Mouse (Mus musculus) forelimb bud, embryonic 11.5 days (tissue): Measurements from ENCODE around the gene AL732309.1.
A peak's percentile ranks its signal among the peaks of the same experiment; 100 is the strongest.
"Not testable (repeated sequence)": the region's sequence is repeated elsewhere in the genome, so short reads cannot be mapped to it uniquely, and the experiment has no call there.

ENCODE experiments used
- DNase-seq: peaks from one replicate; pipeline ENCODE4 v3.0.0-alpha.2; 2012; ENCODE audit warnings: low read depth, low spot score

AL732309.1 gene

DNA sequence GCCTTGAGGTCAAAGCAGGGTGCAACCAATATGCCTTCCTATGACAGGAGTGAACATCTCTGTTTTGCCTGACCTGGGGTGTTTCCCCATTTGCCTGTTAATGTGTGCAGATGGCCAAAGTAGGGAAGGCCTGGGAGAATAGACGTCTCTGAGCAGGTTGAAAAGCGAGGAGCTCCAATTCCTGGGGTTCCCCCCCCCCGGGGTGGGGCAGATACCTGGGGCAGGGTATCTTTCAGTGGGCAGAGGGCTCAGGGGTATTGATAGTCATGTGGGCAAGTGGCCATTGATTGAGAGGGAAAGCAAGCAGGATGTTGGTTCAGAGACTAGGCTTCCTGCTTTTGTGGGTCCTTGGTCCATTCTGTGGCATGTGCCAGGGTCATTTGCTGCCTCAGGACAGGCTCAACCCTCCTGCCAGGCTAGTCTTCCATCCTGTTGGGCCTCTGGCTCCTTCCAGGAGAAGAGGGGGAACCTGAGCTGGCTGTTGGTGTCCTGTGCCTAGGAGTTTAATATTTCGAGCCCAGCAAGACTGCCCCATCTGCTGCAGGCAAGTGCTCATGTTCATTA, 21.2 kb upstream of the AL732309.1 start:
- no peak for DNase-seq

DNA sequence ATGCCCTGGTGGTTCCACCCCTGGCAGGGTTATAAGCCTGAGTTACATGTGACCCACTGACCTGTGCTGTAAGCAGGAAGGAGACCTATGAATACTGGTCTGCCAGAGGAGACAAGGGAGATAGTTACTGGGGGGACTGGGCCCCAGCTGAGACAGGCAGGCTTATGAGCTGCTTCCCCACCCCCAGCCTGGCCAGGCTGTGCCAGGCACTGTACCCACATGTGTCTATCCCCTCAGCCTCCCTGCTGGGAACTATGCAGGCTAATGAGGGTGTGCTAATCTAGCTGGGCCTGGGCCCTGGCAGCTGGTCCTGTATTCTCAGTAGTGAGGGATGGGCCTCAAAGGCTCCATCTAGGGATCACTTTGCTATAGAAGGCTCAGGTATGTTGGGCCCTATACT, 20.6 kb upstream of the AL732309.1 start:
- no peak for DNase-seq

DNA sequence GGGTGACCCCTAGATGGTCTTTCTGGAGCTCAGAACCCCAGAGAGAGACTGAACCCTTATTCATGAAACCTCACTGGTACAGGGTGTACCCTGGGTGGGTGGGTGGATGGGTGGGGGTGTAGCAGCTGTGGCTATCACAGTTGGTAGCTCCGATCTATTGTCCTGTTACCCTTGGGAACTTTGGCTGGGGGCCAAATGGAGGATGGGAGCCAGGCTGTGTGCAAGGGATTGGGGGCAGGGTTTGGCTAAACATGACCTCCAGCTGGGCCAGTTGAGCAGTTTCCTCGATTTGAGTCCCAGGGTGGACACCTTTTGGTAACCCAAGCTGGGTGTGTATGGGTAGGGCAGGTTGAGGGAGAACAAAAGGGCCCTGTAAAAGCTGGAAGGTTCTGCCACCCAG, 20.1 kb upstream of the AL732309.1 start:
- DNase-seq: no peak

DNA sequence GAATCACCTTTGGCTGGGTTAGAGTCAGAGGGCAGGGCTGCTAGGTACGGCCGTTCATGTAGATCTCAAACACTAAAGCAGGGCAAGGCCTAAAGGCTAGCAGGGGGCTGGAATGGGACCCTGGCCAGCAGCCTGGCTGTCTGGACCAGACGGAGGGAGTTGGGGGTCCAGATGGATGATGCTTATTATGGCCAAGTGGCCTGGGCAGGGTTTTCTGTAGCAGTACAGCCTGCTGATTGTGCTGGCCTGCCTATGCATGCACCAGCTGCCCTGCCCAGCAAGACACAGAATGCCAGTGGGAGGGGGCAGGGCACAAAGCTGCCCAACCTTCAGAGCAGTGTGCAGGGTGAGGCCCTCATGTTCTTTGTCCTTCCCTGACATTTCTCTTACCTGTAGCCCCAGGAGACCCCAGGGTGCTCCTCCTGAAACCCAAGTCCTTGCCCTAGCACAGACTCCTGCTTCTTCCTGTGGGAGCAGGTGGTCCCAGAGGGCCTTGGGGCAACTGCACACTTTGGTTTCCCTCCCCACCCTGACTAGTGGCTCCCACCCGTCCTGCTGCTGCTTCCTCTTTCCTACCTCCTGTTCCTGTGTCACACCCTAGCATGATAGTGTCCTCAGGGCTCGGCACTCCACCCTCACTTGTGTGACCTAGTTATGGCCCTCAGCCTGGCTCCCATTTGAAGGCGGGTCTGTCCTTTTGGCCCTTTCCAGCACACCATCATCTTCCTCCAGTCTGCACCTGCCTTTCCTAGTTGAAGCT, 19.4 kb upstream of the AL732309.1 start:
- DNase-seq: no peak

- no peak for DNase-seq
Observed at GRCm38 (mm10) chr2:25264851-25265250, 18.2 kb upstream of the AL732309.1 start.

DNA sequence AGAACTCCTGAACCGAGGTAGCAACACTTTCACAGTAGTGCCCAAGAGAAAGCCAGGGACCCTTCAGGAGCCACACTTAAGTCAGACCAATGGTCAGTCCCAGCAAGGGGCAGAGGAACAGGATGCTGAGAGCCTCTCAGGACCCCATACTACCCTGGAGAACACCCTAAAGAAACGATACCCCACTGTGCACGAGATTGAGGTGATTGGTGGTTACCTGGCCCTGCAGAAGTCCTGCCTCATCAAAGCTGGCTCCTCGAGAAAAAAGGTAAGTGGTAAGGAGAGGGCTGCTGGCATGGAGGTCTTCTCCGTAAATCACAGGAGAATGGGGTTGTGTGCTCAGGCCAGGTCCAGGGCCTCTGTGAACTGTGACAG, 17.6 kb upstream of the AL732309.1 start:
- no peak for DNase-seq

DNA sequence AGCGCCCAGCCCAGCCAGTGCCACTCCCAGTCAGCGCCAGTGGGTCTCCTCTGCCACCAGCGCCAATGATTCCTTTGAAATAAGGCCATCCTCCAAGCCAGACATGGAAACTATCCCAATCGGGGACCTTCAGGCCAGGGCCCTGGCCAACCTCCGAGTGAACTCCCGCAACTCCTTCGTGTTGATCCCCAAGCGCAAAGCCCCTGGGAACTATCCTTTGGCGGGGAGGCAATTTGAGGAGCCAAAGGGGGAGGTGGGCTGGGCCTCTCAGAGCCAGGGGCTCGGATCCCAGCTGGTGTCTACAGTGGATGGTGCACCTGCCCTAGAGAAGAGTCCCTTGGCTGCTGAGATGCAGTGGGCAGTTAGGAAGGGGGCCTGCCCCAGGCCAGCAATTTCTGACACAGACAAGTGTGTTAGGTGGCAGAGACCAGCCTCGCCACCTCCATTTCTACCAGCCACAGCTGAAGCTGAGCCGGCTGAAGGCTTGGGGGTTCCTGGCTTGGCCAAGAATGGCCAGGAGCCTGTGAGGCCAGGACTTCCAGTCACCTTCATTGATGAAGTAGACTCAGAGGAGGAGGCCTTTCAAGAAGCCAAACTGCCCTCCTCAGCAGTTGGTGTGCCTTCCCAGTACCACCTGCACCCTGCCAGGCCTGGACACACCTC, 17.1 kb upstream of the AL732309.1 start:
- no peak for DNase-seq

- DNase-seq: peak; percentile 24
Observed at GRCm38 (mm10) chr2:25262795-25263622, 16.3 kb upstream of the AL732309.1 start.

GRCm38 (mm10) chr2:25262291-25262767, 15.7 kb upstream of the AL732309.1 start, which contains the start of gene Tprn:
Gene Tprn, plus strand, starts transcription at chr2:25262618.
- DNase-seq: peak; percentile 96

GRCm38 (mm10) chr2:25261870-25262269, 15.2 kb upstream of the AL732309.1 start:
- DNase-seq: no peak

DNA sequence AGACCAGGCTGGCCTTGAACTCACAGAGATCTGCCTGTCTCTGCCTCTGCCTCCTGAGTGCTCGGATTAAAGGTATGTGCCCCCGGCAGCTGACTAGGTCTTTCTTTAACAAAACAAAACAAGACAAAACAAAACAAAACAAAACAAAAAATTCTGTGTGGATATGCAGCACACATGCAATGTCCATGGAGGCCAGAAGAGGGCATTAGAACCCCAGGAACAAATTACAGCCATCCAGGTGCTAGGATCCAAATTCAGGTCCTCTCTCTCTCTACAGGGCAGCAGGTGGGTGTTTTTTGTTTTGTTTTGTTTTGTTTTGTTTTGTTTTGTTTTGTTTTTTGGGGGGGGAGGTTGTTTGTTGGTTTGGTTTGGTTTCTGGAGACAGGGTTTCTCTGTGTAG, 12.2 kb upstream of the AL732309.1 start:
- no peak for DNase-seq

GRCm38 (mm10) chr2:25257250-25257649, 10.6 kb upstream of the AL732309.1 start:
- DNase-seq: not testable (repeated sequence)

DNA sequence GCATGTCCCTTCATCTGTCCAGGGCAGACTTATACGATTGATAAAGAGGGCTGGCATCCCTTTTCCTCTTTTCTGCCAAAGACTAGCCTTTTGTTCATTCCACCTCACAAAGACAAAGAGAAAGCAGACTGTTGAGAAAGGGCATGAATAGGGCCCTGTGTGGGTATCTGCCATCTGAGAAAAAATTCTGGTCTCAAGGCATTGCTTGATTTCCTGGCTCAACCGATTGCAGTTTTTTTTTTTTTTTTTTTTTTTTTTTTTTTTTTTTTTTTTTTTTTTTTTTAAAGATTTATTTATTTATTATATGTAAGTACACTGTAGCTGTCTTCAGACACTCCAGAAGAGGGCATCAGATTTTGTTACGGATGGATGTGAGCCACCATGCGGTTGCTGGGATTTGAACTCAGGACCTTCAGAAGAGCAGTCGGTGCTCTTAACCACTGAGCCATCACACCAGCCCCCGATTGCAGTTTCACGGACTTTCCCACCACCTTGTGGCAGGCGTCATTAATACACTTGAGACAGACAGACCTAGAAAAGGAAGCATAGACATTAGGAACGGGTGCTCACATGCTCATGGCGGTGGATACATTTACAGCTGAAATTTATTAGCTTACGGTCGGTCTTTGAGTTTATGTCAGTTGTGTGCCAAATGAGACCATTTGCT, 9.9 kb upstream of the AL732309.1 start:
- peak; percentile 39 for DNase-seq

GRCm38 (mm10) chr2:25255284-25255779, 8.7 kb upstream of the AL732309.1 start, which contains the start of gene Tmem203:
Gene Tmem203, plus strand, starts transcription at chr2:25255439.
- DNase-seq: peak; percentile 92

- DNase-seq: no peak
Observed at GRCm38 (mm10) chr2:25252331-25252730, 5.7 kb upstream of the AL732309.1 start.

DNA sequence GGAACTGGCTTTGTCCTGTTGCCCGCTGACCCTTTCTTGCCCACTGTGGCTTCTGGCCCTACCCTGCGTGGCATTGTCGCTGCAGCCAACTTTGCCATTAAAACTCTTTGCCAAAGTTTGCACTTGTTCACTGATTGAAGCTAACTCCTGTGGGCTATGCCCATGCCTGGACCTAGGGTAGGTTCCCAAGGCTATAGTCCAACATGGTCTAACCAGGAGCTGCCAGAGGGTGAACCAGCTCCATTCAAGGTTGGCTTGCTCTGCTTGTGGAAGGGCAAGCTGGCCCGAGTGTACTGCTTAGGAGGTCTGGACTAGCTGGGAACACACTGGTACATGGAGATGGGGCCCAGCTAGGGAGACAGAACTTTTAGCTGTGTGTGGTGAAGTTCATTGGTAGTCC, 2.5 kb downstream of the AL732309.1 start:
- DNase-seq: no peak

GRCm38 (mm10) chr2:25243342-25243741, 3.3 kb downstream of the AL732309.1 start:
- DNase-seq: no peak

DNA sequence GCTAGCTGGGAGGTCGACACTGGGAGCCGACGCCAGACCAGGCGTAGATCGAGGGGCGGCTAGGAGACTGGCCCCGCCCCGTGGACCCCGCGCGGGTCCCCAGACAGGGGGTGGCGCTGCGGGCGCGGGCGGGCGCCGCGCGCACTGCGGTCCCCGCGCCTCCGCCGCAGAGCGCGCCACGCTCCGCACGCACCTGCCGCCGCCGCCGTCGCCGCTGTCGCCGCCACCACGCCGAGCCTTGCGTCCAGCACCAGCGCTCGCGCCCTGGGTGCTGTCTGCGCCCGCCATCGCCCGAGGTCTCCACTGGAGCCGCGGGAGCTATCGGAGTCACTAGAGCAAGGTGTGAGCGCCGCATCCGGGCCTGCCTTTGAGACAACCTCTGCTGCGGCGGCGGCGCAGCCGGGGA, 4.6 kb downstream of the AL732309.1 start, which contains the start of the genes Rnf208 and Cysrt1:
Gene Rnf208, plus strand, starts transcription at position 155 of the 406 bp plus-strand sequence.
Gene Cysrt1, minus strand, starts transcription at position 352 of the 406 bp plus-strand sequence.
- DNase-seq: no peak

DNA sequence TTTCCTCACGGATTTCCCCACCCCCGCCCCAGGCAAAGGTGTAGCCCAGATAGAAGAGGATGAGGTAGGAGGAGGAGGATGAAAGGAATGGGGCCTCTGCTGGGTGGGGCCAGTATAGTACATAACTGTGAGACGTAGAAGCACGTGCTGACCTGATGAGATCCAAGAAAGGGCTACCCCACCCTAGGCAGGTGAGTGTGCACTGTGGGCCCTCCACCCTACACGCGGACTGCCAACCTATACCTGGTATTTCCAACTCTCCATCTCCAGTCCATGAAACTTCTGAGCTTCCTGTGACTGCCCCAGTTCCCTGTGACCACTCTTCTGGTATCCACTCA, 5.3 kb downstream of the AL732309.1 start:
- DNase-seq: no peak

GRCm38 (mm10) chr2:25240723-25241437, 5.8 kb downstream of the AL732309.1 start:
- peak; percentile 75 for DNase-seq
